Mouse (Mus musculus): ENCODE measurements at regions not wholly inside any gene's neighbourhood (a gene's known extent, or its start where the extent isn't known, plus 50 kb on each side); places are given as distances from the start of the nearest gene placed in this dataset.

DNA sequence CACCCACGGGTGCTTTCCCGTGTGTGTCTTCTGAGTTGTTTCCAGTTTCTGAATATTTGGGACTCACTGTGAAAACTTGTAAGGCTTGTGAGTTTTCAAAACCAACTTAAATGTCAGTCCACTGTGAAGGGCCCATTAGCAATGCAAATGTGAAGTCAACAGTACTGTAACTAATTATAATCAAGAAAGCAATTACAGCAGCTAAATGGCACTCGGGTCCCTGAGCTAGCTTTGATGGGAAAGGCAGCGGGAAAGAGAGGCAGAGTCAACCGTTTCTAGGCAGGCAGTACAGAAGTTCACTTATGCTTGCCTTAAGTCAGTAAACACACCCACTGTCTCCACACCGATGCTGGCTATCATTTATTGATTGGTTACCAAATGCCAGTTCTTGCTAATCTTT lies 221.9 kb downstream of the Klf5 start:
- no peak for DNase-seq (ENCODE audit: low read depth, low spot score)

- DNase-seq (ENCODE audit: low read depth, low spot score): no peak
Observed at GRCm38 (mm10) chr14:99521954-99522523, 223.5 kb downstream of the Klf5 start.

DNA sequence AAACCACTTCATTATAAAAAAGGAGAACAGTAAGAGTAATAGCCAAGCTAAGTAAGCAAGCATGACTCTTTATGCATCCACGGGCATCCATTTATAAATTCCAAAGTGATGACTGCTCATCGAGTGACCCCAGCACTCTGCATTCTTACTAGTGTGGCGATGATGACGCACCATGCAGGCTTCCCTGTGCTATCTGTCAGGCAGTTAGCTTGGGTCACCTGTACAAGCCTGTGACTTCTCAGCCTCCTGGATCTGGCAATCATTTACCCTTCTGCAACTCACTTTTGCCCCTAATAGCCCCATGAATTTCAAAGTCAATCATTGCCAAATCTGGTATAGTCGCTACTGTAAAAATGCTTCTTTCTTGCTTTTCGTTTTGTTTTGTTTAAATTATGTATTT lies 237.3 kb downstream of the Klf5 start:
- DNase-seq (ENCODE audit: low read depth, low spot score): no peak

- no peak for DNase-seq (ENCODE audit: low read depth, low spot score)
Observed at GRCm38 (mm10) chr14:99537286-99537685, 238.8 kb downstream of the Klf5 start.

- DNase-seq (ENCODE audit: low read depth, low spot score): no peak
Observed at GRCm38 (mm10) chr14:99541716-99542115, 243.2 kb downstream of the Klf5 start.

DNA sequence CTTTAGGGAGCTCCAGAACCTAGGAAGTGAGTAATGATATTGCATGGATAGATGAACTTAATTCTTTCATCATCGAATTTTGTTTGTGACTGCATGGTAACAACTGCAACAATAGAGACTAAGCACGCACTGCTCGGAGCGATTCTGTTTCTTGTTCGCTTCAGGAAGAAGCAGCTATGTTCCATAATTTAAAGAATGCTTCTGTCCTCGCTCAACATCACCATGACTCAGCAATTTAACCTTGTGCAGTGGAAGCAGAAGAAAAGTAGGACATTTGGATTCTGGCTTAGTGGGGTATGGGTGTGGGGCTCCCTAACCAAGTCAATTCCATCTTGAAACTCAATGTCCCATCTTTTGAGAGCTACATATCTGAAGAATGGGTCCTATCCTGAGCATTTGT lies 249.4 kb downstream of the Klf5 start:
- no peak for DNase-seq (ENCODE audit: low read depth, low spot score)

DNA sequence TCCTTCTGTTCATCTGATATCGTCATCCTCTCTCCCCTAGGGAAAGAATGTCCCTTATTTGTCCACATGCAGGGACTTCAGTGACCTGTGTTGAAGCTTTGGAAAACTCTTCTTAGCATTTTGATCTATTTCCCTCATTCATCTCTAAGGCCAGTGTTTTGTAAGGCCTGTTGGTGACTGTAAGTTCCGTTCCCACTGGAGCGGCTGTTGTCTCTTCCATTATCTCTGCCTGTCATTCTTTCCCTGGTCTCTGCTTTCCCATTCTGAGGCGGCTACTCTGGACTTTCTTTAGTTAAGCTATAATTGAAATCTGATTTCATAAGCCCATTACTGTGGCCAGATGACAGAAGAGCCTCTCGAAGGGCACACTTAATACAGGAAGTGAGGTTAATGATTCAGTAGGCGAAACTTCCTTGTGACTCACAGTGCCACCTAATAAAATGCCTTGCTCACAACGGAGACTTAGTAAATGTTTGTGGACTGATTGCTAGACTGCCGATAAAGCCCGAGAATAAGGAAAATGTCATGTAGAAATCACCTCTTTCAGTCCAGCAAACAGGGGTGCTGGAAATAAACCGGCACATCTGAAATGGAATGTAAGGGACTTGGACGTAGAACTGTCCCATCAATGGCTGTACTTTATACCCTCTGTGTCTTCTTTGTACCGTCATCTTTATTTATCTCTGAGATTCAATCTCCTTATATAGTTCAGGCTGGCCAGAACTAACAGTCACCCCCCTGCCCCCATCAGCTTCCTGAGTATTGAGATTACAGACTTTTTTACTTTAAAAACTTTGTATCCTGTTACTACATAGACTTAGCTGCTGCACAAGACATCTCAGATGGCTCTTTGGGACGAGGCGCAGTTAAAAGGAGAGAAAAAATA lies 250.1 kb downstream of the Klf5 start:
- DNase-seq (ENCODE audit: low read depth, low spot score): no peak

DNA sequence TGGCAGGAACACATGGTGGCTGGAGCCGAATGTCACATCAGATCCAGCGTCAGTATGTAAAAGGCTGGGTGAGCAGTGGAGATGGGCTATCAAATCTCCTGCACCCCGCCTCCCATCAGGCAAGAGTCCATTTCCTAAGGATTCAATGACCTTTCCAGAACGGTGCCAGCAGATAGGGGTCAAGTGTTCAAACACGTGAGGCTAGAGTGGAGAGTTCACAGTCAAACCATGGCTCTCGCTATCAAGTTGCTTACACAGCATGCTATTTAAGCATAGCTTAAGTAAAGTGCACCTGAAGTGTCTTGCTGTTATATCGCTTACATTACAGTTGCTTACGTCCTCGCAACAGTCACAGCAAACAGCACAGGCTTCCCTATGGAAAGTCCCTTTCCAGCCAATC lies 265.5 kb downstream of the Klf5 start:
- DNase-seq (ENCODE audit: low read depth, low spot score): no peak

- DNase-seq (ENCODE audit: low read depth, low spot score): no peak
Observed at GRCm38 (mm10) chr14:99574146-99574545, 275.7 kb downstream of the Klf5 start.

GRCm38 (mm10) chr14:99578665-99579064 lies 280.2 kb downstream of the Klf5 start:
- no peak for DNase-seq (ENCODE audit: low read depth, low spot score)

GRCm38 (mm10) chr14:99579271-99579759 lies 280.8 kb downstream of the Klf5 start:
- DNase-seq (ENCODE audit: low read depth, low spot score): no peak

DNA sequence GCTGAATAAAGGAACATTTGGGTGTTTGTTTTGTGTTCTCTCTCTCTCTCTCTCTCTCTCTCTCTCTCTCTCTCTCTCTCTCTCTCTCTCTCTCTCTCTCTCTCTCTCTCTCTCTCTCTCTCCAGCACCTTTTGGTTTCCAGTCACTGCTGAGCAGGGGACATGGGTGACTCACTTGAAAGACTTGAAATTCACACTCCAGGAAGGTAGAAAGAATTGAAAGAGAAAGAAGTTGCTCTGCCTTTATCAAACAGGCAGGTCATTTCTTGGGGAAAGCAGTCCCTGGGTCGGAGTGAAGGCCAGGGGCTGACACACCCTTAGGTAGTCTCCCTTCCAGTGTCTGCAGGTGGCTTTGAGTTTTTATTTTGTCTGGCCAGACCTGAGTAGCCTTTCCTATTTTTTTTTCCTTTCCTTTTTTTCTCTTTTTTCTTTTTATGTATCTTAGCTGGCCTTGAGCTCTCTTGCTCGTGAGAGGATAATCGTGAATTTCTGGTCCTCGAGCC lies 281.3 kb downstream of the Klf5 start:
- DNase-seq (ENCODE audit: low read depth, low spot score): no peak

GRCm38 (mm10) chr14:99584144-99584543 lies 285.7 kb downstream of the Klf5 start:
- DNase-seq (ENCODE audit: low read depth, low spot score): no peak

DNA sequence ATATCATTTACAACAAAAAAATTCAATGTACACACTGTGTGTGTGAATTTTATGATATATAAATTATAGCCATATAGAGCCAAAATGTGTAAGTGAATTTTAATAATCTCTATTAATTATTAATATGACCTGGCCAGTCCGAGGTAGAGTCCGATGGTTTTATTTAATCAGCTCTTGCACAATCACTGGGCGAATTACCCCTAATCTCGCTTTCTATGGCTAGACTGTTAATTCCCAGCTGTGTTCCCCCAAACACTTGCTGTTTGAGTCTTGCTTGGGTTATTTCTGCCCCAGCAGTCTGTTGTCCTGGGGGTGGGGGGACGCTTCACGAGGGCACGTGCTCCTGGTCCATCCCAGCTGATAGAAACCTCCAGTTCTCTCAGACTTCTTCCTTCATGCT lies 287.5 kb downstream of the Klf5 start:
- no peak for DNase-seq (ENCODE audit: low read depth, low spot score)

GRCm38 (mm10) chr14:99590854-99591470 lies 292.5 kb downstream of the Klf5 start:
- no peak for DNase-seq (ENCODE audit: low read depth, low spot score)

DNA sequence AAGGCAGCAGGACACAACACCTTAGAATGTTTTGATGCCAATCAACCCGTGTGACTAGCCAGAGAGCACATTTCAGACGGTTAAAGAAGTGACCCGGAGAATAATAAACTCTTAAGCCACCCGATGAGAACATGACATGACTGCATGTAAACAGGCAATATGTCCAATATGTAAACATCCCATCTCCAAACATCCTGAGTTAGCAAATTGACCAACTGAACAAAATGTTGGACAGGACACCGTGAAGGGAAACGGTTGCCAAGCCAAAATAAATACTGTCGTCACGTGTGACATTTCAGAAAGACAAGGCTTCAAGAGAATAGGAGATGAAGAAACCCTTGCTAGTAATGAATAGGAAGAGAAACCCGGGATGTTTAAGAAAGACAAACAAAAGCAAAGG lies 294.4 kb downstream of the Klf5 start:
- no peak for DNase-seq (ENCODE audit: low read depth, low spot score)

DNA sequence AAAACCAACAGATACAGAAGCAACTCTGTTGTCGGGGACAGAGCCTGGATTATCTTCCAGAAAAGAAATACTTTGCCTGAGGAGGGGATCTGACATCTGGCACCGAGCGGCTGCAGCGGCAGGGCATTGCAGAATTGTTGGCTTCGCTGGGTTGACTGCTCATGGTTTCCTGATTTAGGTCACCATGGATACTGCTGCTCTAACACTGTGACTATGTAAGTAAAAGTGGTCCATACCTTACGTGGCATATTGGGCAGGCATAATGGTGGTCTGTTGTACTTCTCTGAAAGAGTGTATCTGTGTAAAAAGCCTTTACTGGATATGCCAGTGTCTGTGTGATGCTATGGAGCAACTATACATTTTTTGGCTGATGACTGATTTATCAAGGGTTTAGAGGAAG lies 295.4 kb downstream of the Klf5 start:
- no peak for DNase-seq (ENCODE audit: low read depth, low spot score)

- DNase-seq (ENCODE audit: low read depth, low spot score): no peak
Observed at GRCm38 (mm10) chr14:99601900-99602299, 303.4 kb downstream of the Klf5 start.

GRCm38 (mm10) chr14:99603257-99603656 lies 304.8 kb downstream of the Klf5 start:
- no peak for DNase-seq (ENCODE audit: low read depth, low spot score)

GRCm38 (mm10) chr14:99605351-99606100 lies 307.0 kb downstream of the Klf5 start:
- DNase-seq (ENCODE audit: low read depth, low spot score): no peak

DNA sequence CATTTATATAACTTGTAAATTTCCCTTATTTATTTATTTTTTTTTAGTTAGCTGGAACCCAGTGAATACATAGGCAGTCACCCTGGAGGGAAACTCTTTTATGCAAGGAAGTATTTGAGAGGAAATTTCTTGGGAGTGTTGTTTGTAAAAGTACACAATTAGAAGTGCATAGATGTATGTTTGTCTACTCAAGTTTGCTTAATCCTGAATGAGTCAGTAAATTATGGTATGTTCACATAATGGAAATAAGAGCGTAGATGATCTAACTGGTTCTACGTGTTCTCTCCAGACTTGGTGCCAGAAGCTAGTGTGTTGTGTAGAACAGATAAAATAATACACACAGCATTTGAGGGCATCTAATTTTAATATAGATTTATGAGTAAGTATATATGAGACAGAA lies 310.5 kb downstream of the Klf5 start:
- DNase-seq (ENCODE audit: low read depth, low spot score): no peak

GRCm38 (mm10) chr14:99611435-99611834 lies 312.9 kb downstream of the Klf5 start:
- DNase-seq (ENCODE audit: low read depth, low spot score): no peak

All from CD4-positive, CD25-positive, alpha-beta regulatory T cell, adult 2 months (primary cell).